Mouse (Mus musculus) central nervous system, embryonic 18 days (tissue): ENCODE results near the gene Clec3a. TPM values are rescaled to one million over a fixed set of nuclear protein-coding genes. Genes with fewer than 3 reads are reported as not detected.

Source experiments
- polyA plus RNA-seq: library from polyadenylated mRNA; depleted of rRNA; stranded (reverse); fragments of >200 nt; gene quantifications from 2 replicates; pipeline ENCODE4 v1.2.3, GENCODE M21; 2012; rRNA removed

Gene Clec3a
- 0.22 and 0.32 TPM in 2 replicates for polyA plus RNA-seq

GRCm38 (mm10) chr8:114417786-114418185 is at the start of gene Clec3a:
TSS of gene Clec3a (plus strand) at chr8:114418086.

GRCm38 (mm10) chr8:114439334-114440204 is 21.7 kb downstream of the Clec3a start, which contains the start of gene Wwox:
TSS of gene Wwox (plus strand) at chr8:114439655.

Other genes with a start within 250 kb of the Clec3a start
- gene Vat1l, start 212.5 kb upstream of the Clec3a start, polyA plus RNA-seq, result 112 and 127 TPM in 2 replicates
- 9.3 and 9.8 TPM in 2 replicates for gene Wwox, start 21.6 kb downstream of the Clec3a start, polyA plus RNA-seq